Mouse (Mus musculus): ENCODE results near the gene Mars. TPM values are rescaled to one million over a fixed set of nuclear protein-coding genes. Genes with fewer than 3 reads are reported as not detected.
A peak's percentile ranks its signal among the peaks of the same experiment; 100 is the strongest.

The Mars gene
- total RNA-seq, 2 experiments from 2014 or later: 50.3 to 56.0 TPM

DNA sequence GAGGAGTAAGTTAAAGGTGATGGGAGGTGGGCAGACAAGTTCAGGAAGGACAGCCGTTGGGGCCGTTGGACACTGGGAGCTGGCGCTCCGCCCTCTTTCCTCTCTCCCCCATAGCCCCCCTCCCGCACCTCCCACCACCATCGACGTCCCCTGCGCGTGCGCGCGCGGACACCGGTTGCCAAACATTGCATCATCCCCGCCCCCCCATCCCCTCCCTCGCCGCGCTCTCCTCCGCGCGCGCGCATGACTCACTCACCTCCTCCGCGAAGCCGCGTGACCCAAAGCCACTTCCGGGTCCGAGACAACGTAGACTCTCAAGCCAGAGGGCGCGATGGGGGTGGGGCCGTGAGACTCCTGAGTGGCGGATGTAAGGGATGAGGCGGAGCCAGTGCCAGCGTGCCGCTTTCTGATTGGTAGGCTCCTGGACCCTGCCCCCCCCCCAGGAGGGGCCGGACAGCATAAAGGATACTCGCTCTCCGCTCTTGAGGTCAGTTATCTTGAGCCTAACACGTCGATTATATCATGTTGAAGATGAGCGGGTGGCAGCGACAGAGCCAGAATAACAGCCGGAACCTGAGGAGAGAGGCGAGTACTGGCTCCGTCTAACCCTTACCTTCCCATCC, 21.2 kb downstream of the Mars start:
- peak; percentile 100 for DNase-seq
- intact Hi-C loops (cut with DNase I; ENCODE audit: low total_unique reads): no loop called here

DNA sequence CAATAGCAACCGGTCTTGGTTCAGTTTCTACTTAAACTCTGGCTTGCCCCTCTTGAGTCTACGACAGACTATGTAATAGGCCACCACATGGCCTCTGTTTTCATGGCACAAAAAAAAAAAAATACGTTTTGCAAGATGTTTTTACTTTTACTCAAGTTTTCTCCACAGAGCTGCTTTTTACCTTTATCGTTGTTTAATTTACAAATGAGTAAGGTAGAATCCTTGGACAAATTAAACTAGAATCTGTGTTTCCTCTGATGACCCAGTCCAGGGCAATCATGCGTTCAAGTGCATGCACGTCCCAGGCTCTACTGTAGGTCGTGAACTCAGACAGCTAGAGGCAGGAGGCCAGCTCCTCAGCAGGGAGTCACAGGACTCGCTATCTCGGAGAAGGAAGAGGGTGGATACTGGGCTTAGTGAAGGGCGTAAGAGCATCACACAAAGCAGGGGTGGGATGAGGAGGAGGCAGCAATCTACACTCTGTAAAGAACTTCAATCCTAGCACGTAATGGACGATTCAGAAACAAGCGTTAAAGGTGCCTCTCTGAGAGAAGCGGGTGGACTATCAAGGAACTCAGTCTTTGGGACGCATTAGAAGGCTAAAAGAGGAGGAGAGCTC, 21.9 kb downstream of the Mars start:
- peak; percentile 65 for DNase-seq
- intact Hi-C loops (cut with DNase I; ENCODE audit: low total_unique reads): no loop called here

DNA sequence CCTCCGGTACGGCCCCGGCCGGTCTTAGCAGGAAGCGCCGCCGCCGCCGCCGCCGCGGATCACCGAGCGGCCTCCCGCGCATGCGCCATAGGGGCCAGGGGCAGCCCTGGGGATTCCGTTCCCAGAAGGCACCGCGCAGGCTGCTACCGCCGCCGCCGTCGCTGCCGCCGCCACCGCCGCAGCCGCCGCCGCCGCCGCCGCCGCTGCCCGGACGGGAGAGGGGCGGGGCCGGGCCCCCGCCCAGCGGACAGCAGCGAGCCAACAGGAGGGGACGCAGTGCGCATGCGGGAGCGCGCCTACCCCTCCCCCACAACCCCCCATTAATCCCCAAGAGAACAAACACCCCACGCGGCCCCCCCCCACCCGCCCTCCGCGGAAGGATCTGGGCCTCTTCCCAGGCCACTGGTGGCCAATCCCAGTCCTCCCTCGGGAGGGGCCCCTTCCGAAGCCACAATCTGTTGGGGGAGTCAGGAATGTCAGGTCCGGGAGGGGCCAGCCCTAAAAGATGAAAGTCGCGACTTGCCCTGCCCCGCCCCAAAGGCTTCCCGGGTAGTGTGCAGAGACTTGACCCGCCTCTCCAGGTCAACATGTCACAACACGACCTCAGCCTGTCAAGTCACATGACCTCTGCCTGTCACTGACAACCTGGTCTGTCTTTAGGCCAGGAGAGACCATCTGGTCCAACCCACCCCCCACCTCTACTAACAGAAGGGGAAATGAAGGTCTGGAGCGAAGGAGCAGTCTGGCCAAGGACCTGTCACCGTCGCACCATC, 22.6 kb downstream of the Mars start, which contains the start of gene Mbd6:
Gene Mbd6, minus strand, starts transcription at position 219 of the 773 bp plus-strand sequence.
- DNase-seq: peak; percentile 90
- intact Hi-C loops (cut with DNase I; ENCODE audit: low total_unique reads): no loop called here

DNA sequence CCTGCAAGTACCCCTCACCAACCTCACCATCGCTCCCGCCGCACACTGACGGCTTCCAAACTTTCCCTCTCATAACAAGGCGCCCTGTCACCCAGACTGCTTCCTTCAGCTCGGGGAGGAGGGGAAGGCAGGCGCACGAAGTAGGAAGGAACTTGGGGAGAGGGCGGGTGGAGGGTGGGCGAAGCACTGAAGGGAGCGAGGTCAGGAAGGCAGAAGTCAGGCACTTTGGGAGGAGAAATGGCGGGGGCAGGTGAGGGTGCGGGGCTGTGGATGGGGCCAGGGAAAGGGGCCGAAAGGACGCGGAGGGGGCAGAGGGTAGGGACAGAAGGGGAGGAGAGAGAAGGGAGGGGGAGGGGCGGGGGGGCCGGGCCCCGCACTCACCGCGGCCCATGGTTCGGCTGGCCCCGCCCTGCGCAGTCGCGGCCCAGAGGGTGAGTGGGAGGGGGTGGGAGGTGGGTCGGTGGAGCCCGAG, 23.2 kb downstream of the Mars start:
- intact Hi-C loops (cut with DNase I; ENCODE audit: low total_unique reads): no loop called here
- DNase-seq: peak; percentile 53

DNA sequence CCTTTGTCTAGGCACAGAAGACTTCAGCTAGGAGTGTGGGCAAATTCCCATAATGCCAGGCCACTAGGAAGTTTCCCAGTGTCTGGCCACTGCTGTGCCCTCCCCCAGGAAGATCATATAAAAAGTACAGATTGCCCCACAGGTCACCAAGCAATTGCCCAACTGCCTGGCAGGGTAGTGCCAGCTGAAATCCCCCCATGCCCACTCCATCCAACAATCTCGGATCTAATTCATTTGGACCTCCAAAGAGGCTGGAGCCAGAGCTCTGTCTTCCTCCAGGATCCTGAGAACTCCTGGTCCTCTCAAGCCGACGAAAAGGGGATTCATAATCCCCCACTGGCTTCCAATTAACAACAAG, 23.7 kb downstream of the Mars start:
- intact Hi-C loops (cut with DNase I; ENCODE audit: low total_unique reads): no loop called here
- DNase-seq: no peak

DNA sequence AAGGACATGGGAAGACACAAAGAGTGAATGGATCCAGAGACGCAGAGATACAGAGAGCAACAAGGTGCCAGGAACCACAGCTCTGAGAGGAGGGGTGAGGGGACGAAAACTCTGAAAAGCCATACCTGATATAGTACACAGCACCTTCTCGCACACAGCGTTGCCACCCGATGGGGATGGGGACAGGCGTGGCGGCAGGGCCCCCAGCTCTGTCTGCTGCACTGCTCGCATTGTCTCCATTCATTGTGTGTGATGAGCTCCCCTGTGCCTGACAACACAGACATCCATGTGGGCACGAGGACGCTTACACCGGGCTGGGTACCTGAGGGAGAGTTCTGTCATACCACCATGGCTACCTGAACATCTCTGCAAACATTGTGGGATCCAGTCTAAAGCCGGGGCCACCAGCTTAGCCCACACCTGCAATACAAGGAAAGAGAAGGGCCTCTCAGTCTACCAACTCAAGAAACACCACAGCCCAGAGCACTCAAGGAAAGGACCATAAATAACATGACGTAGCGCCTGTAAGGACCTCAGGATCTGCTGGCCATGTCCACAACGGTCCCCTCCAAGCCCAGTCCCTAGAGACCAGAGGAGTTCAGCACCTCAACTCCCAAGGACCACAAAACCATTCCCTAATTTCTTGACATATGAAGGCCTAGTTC, 24.2 kb downstream of the Mars start:
- intact Hi-C loops (cut with DNase I; ENCODE audit: low total_unique reads): no loop called here

DNA sequence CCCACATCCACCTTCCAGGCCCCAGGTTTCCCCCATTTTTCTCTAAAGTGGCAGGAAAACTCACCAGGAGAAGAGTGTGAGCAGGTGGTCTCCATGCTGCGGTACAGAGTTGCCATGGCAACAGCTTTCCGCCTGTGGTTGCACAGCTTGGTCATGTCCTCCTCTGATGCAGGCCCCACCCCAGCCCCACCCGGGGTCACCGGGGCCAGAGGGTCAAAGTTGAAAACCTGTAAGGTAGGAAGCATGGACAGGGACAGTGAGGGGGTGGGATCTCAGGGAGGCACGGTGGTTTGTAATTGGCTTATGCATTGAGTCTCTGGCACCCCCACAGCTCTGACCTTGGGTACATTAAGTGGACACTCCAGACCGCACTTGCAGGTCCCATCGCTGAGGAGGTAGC, 24.9 kb downstream of the Mars start:
- intact Hi-C loops (cut with DNase I; ENCODE audit: low total_unique reads): no loop called here
- DNase-seq: no peak

More for the DNA sequence above, 24.2 kb downstream of the Mars start:
- DNase-seq: no peak

DNA sequence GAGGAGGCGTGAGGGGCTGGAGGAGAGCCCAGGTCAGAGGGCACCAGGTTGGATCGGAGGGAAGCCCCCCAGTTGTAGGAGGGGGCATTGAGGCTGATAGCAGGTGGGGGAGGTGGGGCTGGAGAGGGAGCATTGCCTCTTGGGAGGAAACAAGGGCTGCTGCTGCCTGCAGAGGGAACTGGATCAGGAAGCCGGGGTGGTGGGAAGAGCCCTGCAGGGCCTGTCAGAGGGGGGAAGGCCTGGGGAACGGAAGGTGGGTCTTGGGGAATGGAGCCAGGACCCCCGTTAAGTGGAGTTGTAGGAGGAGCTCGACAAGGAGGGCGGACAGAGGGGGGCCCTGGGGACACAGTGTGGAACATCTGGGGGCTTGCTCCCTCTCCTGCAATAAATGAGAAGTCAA, 25.4 kb downstream of the Mars start:
- intact Hi-C loops (cut with DNase I; ENCODE audit: low total_unique reads): no loop called here
- DNase-seq: no peak

DNA sequence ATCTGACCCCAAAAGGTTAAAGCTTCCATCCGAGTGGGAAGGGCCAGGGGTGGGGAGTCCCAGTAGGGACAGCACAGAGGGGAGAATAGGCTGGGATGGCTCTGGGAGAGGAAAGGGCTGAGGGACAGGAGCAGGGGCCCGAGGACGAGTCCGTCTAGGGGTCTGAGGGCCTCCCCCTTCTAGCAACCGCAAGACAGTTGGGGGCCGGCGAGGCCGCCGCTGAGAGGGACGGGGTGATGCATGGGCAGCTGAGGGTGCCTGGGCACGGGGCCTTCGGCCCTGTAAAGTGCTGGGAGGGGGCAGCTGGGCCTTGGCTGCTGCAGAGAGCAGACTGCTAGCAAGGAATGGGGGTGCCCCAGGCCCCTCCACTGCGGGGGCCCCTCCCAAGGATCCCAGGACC, 25.9 kb downstream of the Mars start:
- intact Hi-C loops (cut with DNase I; ENCODE audit: low total_unique reads): no loop called here

DNA sequence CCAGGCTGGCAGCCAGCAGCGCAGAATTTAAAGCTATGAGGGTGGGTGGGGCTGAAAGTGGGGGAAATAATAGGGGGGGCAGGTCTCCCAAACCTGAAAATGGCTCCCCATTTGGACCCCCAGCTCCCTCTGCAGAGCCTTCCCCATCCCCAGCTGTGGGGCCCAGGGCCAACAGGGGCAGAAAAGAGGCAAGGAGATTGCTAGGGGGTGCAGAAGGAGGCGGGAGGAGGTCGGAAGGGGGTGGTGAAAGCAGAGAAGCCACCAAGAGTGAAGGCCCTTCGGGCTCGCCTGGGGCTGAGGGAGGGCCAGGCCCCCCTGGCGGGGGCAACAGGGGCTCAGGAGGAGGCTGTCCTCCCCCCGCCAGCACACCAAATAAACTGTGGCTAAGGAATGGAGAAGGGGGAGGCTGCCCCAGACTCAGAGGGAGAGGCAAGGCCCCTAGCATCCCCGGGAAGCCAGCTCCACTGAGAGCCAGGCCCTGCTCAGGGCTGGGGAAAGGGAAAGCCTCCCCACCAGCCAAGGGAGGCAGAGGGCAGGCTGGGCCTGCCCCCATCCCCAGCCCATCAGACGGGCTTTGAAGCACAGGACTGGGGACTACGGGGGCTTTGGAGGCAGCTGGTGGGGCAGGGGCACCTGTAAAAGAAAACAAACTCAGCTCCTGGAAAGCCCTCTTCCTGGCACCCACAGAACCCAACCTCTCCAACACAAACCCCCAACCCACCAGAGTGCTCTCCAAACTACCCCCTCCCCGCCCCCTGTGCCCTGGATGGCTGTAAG, 26.7 kb downstream of the Mars start:
- intact Hi-C loops (cut with DNase I; ENCODE audit: low total_unique reads): no loop called here
- DNase-seq: no peak

More for the DNA sequence above, 25.9 kb downstream of the Mars start:
- no peak for DNase-seq

DNA sequence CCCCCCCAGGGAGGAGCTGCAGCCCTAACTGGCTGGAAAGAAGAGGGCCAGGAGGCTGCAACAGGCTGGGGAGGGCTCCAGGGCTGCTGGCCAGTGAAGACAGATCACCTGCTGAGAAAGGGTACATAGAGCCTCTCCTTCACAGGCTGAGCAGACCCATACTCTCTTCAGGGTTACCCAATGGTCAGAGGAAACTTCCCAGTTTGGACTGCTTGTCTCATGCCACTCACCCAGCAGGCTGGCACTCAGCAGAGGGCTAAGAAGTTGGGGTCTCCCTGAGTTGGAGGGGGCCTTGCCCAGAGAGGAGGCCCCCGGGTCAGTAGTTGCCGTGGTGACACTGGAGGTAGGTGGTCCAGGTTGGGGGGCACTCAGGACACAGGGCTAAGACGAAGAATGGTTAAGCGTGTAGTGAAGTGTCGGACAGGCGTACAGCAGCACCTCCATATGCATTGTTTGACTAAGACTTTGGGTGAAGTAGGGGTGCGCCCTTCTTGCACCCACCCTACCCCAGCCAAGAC, 27.4 kb downstream of the Mars start:
- intact Hi-C loops (cut with DNase I; ENCODE audit: low total_unique reads): no loop called here
- DNase-seq: no peak

DNA sequence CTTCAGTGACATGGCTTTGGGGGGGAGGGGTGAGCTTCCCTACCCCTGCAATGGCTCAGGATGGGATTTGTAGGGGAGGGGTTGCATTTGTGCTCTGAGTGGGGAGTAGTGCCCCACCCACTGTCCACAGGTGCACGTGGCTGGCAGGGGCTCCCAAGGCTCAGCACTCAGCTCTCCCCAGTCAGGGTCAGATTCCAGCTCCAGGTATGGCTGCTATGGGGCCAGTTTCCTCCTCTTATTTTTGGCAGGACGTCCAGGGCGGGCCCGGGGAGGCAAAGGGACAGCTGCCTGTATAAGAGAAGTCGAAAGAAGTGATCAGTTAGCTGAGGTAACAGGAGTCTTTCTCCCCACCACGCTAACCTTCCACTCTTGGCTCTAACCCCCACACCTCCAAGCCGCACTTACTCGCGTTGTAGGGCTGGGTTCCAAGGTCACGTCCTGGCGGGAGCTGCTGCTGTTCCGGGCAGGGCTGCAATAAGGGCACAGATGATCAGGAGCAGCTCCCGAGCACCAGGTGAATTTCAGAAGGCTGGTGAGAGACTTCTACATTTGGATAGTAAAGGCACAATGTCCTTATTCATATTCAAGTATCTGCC, 28.9 kb downstream of the Mars start:
- peak; percentile 36 for DNase-seq
- intact Hi-C loops (cut with DNase I; ENCODE audit: low total_unique reads): no loop called here

DNA sequence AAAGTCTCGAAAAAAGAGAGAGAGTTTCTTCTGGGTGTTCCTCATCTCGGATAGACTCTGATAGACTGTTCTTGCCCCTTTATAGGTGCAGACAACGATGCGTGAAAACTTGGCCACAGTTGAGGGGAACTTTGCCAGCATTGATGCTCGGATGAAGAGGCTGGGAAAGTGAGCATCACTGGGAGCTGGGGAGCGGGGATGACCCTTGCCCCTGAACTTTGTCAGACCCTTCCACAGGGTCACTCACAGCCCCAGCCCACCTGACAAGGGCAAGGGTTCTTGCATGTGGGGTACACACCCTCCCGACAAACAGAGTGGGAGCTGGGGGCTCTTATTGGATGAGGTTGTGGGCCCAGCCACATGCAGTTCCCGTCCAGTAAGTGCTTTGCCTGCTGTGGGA, 30.3 kb downstream of the Mars start:
- DNase-seq: no peak
- intact Hi-C loops (cut with DNase I; ENCODE audit: low total_unique reads): no loop called here

DNA sequence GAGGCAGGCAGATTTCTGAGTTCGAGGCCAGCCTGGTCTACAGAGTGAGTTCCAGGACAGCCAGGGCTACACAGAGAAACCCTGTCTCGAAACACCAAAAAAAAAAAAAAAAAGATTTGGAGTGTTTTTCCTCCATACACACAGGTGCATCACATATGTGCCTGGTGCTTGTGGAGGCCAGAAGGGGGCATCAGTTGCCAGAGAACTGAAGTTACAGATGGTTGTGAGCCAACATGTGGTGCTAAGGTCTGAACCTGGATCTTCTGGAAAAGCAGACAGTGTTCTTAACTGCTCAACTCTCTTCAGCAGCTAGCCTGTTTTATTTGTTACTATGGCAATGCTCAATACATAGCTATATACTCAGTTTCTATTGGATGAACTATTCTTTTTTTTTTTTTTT, 31.9 kb downstream of the Mars start:
- intact Hi-C loops (cut with DNase I; ENCODE audit: low total_unique reads): no loop called here
- no peak for DNase-seq

DNA sequence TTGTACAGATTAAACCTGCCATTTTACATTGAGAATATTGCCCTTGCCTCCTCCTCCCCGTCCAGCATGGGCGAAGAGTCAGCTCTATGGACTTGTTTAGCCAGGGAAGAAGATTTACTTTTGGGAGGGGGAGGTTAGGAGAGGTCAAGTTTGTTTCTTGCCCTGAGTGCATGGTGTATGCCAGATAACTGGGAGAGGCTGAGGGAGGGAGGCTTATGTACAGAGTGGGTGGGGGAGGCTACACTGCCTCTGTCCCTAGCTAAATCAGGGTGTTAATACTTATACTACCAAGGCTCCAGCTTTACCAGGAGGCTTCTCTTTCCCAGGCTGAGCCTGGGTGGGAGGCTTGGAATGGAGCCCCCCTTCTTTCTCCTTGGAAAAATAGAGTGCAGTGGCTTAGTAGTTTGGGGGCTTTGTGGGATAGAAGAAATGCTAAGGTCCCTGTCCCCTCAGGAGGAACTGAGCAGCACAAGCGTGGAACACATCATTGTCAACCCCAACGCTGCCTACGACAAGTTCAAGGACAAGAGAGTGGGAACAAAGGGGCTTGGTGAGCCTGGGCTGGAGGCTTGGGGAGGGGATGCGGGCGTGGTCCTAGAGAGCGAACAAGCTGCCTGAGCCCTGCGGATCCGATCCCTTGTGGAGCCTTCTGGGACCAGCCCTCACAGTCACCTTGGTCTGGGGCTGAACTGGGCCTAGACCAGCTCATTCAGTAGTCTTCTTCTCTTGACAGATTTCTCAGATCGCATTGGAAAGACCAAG, 37.1 kb downstream of the Mars start:
- no peak for DNase-seq
- intact Hi-C loops (cut with DNase I; ENCODE audit: low total_unique reads): no loop called here

DNA sequence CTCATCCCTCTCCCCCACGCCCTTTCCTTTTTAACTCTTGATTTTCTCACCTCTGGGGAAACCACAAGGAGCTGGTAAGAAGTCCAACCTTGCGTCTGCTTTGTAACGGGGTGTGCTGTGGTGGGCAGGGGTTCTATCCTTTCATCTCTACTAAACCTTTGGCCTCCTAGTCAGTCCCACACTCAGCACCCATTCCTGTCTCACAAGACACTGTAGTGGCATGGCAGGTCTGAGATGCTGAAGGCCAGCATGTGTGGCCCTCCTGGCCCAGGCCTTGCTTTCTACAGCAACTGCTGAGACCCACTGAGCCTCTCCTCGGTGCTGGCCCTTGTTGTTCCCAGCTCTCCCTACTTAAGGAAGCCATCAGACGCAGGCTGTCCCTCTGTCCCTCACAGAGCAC, 39.2 kb downstream of the Mars start:
- no peak for DNase-seq
- intact Hi-C loops (cut with DNase I; ENCODE audit: low total_unique reads): no loop called here

DNA sequence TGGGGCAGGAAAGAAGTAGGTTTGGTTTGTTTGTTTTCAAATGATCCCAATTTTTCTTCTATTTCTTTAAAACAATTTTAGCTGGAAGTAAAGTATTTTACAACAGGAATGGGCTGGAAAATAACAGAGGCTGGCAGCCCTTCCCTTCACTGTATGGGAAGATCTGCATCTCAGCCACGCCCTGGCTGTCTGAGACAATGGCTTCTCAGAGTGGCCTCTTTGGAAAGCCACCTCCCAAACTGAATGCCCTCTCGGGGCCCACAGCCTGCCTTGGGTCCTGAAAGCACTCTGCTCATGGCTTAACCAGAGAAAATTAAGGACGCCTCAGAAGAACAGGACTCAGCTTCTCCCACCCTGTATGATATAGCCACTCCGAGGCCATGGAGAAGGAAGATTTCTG, 41.7 kb downstream of the Mars start:
- intact Hi-C loops (cut with DNase I; ENCODE audit: low total_unique reads): no loop called here
- DNase-seq: no peak

DNA sequence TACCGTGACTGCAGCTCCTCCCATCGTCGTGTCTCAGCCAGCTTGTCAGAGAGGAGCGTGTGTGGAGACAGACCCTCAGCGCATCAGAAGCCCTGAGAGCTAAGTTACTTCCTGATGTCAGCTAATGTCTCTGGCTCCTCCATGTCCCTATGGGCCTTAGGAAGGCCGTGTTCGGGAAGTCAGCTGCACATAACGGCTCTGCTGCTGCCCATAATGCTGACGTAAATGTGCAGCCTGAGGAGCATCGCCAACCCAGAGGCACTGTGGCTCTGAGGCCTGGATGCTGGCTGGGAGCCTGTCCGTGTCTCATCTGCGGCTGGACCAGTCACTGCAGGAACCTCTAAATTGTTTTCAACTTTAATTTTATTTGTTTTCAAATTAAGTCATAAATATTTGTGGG, 42.5 kb downstream of the Mars start:
- DNase-seq: peak; percentile 64
- intact Hi-C loops (cut with DNase I; ENCODE audit: low total_unique reads): no loop called here

Data from gastrocnemius, postnatal 14 days (tissue).